Mouse (Mus musculus): ENCODE results near the gene Dhrs11. TPM values are rescaled to one million over a fixed set of nuclear protein-coding genes. Genes with fewer than 3 reads are reported as not detected.
"Not testable (repeated sequence)": the region's sequence is repeated elsewhere in the genome, so short reads cannot be mapped to it uniquely, and the experiment has no call there.

Dhrs11 gene
- 10.2 and 10.5 TPM in 2 replicates for polyA plus RNA-seq (2014; fragmentation: Nextera tagmentation; extraction: Ambion mirVana)

GRCm38 (mm10) chr11:84828516-84829399 is at the start of gene Dhrs11:
Dhrs11 (minus strand) TSS chr11:84828994.
- H3K9me3 ChIP-seq (ENCODE audit: control insufficient read depth, low read length): no peaks in the 10 kb centered on the region
- peak within 1 kb of the TSS; percentile 78 for H3K27ac ChIP-seq
- DNase-seq (ENCODE audit: low spot score) (peak; percentile 77), ATAC-seq (ENCODE audit: low FRiP score) (peak; percentile 94)
- peaks cover 22% of the 10 kb centered on the region for H3K36me3 ChIP-seq (replicated peaks; ENCODE audit: control insufficient read depth, insufficient read depth)
- H3K4me3 ChIP-seq (replicated peaks; ENCODE audit: low read length): peak within 1 kb of the TSS; percentile 63
- no peaks in the 10 kb centered on the region for H3K27me3 ChIP-seq (ENCODE audit: control insufficient read depth, insufficient read depth, low read length)
- no peaks in the 10 kb centered on the region for H3K4me1 ChIP-seq (replicated peaks; ENCODE audit: control insufficient read depth, insufficient read depth, low read length)
- whole genome bisulfite sequencing: under 1% methylated on average over 62 of the region's 62 CpGs
- H3K9ac ChIP-seq: peak within 1 kb of the TSS; percentile 63
- peak within 1 kb of the TSS; percentile 93 for H3K4me2 ChIP-seq (replicated peaks)

GRCm38 (mm10) chr11:84876020-84876419 is 47.2 kb upstream of the Dhrs11 start:
- not testable (repeated sequence) for H3K9ac ChIP-seq; H3K4me3 ChIP-seq (replicated peaks; ENCODE audit: low read length); H3K9me3 ChIP-seq (ENCODE audit: control insufficient read depth, low read length); H3K27ac ChIP-seq; H3K27me3 ChIP-seq (ENCODE audit: control insufficient read depth, insufficient read depth, low read length); ATAC-seq (ENCODE audit: low FRiP score); H3K4me2 ChIP-seq (replicated peaks); DNase-seq (ENCODE audit: low spot score); H3K36me3 ChIP-seq (replicated peaks; ENCODE audit: control insufficient read depth, insufficient read depth)
- WGBS: no CpG with 5 or more reads among the region's 1 CpGs
- H3K4me1 ChIP-seq (replicated peaks; ENCODE audit: control insufficient read depth, insufficient read depth, low read length): peaks cover 17% of the 10 kb centered on the region; the same call in 1 of the 2 replicates

GRCm38 (mm10) chr11:84873042-84873833 is 44.4 kb upstream of the Dhrs11 start:
- 61% methylated on average over 1 of the region's 1 CpGs for WGBS
- H3K27me3 ChIP-seq (ENCODE audit: control insufficient read depth, insufficient read depth, low read length): no peaks in the 10 kb centered on the region
- H3K9me3 ChIP-seq (ENCODE audit: control insufficient read depth, low read length): no peaks in the 10 kb centered on the region

GRCm38 (mm10) chr11:84871548-84872069 is 42.8 kb upstream of the Dhrs11 start:
- Histone ChIP-seq H3K9ac (peak overlapping the region; percentile 93), H3K4me1 (replicated peaks; ENCODE audit: control insufficient read depth, insufficient read depth, low read length) (peaks cover 23% of the 10 kb centered on the region), H3K36me3 (replicated peaks; ENCODE audit: control insufficient read depth, insufficient read depth) (no peaks in the 10 kb centered on the region), H3K27me3 (ENCODE audit: control insufficient read depth, insufficient read depth, low read length) (no peaks in the 10 kb centered on the region), H3K4me2 (replicated peaks) (peak overlapping the region; percentile 59), H3K4me3 (replicated peaks; ENCODE audit: low read length) (peak overlapping the region; percentile 96), H3K9me3 (ENCODE audit: control insufficient read depth, low read length) (no peaks in the 10 kb centered on the region), H3K27ac (peak overlapping the region; percentile 100)
- ATAC-seq (ENCODE audit: low FRiP score): no peak
- DNase-seq (ENCODE audit: low spot score): no peak
- WGBS: 79% methylated on average over 4 of the region's 4 CpGs

More at GRCm38 (mm10) chr11:84873042-84873833, 44.4 kb upstream of the Dhrs11 start:
- Histone ChIP-seq H3K9ac (no peak overlapping the region), H3K4me3 (replicated peaks; ENCODE audit: low read length) (no peak overlapping the region), H3K4me2 (replicated peaks) (no peak overlapping the region), H3K27ac (no peak overlapping the region), H3K36me3 (replicated peaks; ENCODE audit: control insufficient read depth, insufficient read depth) (no peaks in the 10 kb centered on the region; the same call in 1 of the 2 replicates), H3K4me1 (replicated peaks; ENCODE audit: control insufficient read depth, insufficient read depth, low read length) (peaks cover 12% of the 10 kb centered on the region)
- no peak for ATAC-seq (ENCODE audit: low FRiP score)
- no peak for DNase-seq (ENCODE audit: low spot score)

GRCm38 (mm10) chr11:84871046-84871445 is 42.3 kb upstream of the Dhrs11 start:
- peak overlapping the region; percentile 93 for H3K9ac ChIP-seq
- no peaks in the 10 kb centered on the region for H3K9me3 ChIP-seq (ENCODE audit: control insufficient read depth, low read length)
- WGBS: under 1% methylated on average over 10 of the region's 10 CpGs
- no peaks in the 10 kb centered on the region for H3K27me3 ChIP-seq (ENCODE audit: control insufficient read depth, insufficient read depth, low read length)
- H3K36me3 ChIP-seq (replicated peaks; ENCODE audit: control insufficient read depth, insufficient read depth): no peaks in the 10 kb centered on the region
- no peak for DNase-seq (ENCODE audit: low spot score)
- H3K4me1 ChIP-seq (replicated peaks; ENCODE audit: control insufficient read depth, insufficient read depth, low read length): peaks cover 23% of the 10 kb centered on the region
- ATAC-seq (ENCODE audit: low FRiP score): peak; percentile 12; the same call in 1 of the 2 replicates
- peak overlapping the region; percentile 100 for H3K27ac ChIP-seq
- H3K4me2 ChIP-seq (replicated peaks): peak overlapping the region; percentile 59
- H3K4me3 ChIP-seq (replicated peaks; ENCODE audit: low read length): peak overlapping the region; percentile 96

- peak; percentile 88 for DNase-seq (ENCODE audit: low spot score)
- Histone ChIP-seq H3K4me3 (replicated peaks; ENCODE audit: low read length) (peak within 1 kb of the TSS; percentile 96), H3K4me1 (replicated peaks; ENCODE audit: control insufficient read depth, insufficient read depth, low read length) (peaks cover 23% of the 10 kb centered on the region), H3K9ac (peak within 1 kb of the TSS; percentile 93), H3K27me3 (ENCODE audit: control insufficient read depth, insufficient read depth, low read length) (no peaks in the 10 kb centered on the region), H3K27ac (peak within 1 kb of the TSS; percentile 100), H3K9me3 (ENCODE audit: control insufficient read depth, low read length) (no peaks in the 10 kb centered on the region), H3K4me2 (replicated peaks) (peak within 1 kb of the TSS; percentile 93), H3K36me3 (replicated peaks; ENCODE audit: control insufficient read depth, insufficient read depth) (no peaks in the 10 kb centered on the region)
- under 1% methylated on average over 34 of the region's 62 CpGs for WGBS
- ATAC-seq (ENCODE audit: low FRiP score): peak; percentile 88
These were observed 41.7 kb upstream of the Dhrs11 start, which contains the start of gene Ggnbp2 for GRCm38 (mm10) chr11:84870337-84871043. Ggnbp2 (minus strand) TSS chr11:84870817.

- Histone ChIP-seq H3K27me3 (ENCODE audit: control insufficient read depth, insufficient read depth, low read length) (no peaks in the 10 kb centered on the region), H3K36me3 (replicated peaks; ENCODE audit: control insufficient read depth, insufficient read depth) (no peaks in the 10 kb centered on the region), H3K9ac (peak overlapping the region; percentile 90), H3K27ac (peak overlapping the region; percentile 100), H3K4me3 (replicated peaks; ENCODE audit: low read length) (peak overlapping the region; percentile 96), H3K4me1 (replicated peaks; ENCODE audit: control insufficient read depth, insufficient read depth, low read length) (peaks cover 23% of the 10 kb centered on the region), H3K9me3 (ENCODE audit: control insufficient read depth, low read length) (no peaks in the 10 kb centered on the region), H3K4me2 (replicated peaks) (peak overlapping the region; percentile 93)
- DNase-seq (ENCODE audit: low spot score) (peak; percentile 91), ATAC-seq (ENCODE audit: low FRiP score) (peak; percentile 86)
- under 1% methylated on average over 50 of the region's 61 CpGs for WGBS
These were observed 40.9 kb upstream of the Dhrs11 start for GRCm38 (mm10) chr11:84869537-84870232.

- peaks cover 23% of the 10 kb centered on the region for H3K4me1 ChIP-seq (replicated peaks; ENCODE audit: control insufficient read depth, insufficient read depth, low read length)
- H3K27me3 ChIP-seq (ENCODE audit: control insufficient read depth, insufficient read depth, low read length): no peaks in the 10 kb centered on the region
- WGBS: 18% methylated on average over 7 of the region's 7 CpGs
- H3K4me2 ChIP-seq (replicated peaks): peak overlapping the region; percentile 93
- H3K9ac ChIP-seq: peak overlapping the region; percentile 90
- no peaks in the 10 kb centered on the region for H3K36me3 ChIP-seq (replicated peaks; ENCODE audit: control insufficient read depth, insufficient read depth)
- ATAC-seq (ENCODE audit: low FRiP score) (no peak), DNase-seq (ENCODE audit: low spot score) (no peak)
- peak overlapping the region; percentile 100; the same call in 1 of the 2 replicates for H3K27ac ChIP-seq
- H3K4me3 ChIP-seq (replicated peaks; ENCODE audit: low read length): peak overlapping the region; percentile 96
- no peaks in the 10 kb centered on the region for H3K9me3 ChIP-seq (ENCODE audit: control insufficient read depth, low read length)
These were observed 40.0 kb upstream of the Dhrs11 start for GRCm38 (mm10) chr11:84868786-84869259.
